Mouse (Mus musculus) frontal cortex, postnatal 14 days (tissue): Measurements from ENCODE around the gene Msrb1.
A peak's percentile ranks its signal among the peaks of the same experiment; 100 is the strongest.

Experiments
- DNase-seq, 2 experiments: peaks; one replicate each; pipeline ENCODE4 v3.0.0; 2022; ENCODE audit warnings: low spot score in 2 of 2

The Msrb1 gene

GRCm38 (mm10) chr17:24743896-24744295, 7.5 kb downstream of the Msrb1 start:
- no peak for DNase-seq

GRCm38 (mm10) chr17:24744381-24744780, 7.9 kb downstream of the Msrb1 start:
- no peak for DNase-seq

- peak; percentile 59 to 85 for DNase-seq
These were observed 9.4 kb downstream of the Msrb1 start for GRCm38 (mm10) chr17:24745526-24746497.

- no peak for DNase-seq
These were observed 10.5 kb downstream of the Msrb1 start for GRCm38 (mm10) chr17:24746986-24747385.

GRCm38 (mm10) chr17:24751528-24751927, 15.1 kb downstream of the Msrb1 start:
- no peak for DNase-seq

- DNase-seq, result no peak
These were observed 16.3 kb downstream of the Msrb1 start, which contains the start of gene Hs3st6 for GRCm38 (mm10) chr17:24752415-24753394. Gene Hs3st6 (plus strand): TSS chr17:24752988.

- DNase-seq, result no peak
These were observed 21.0 kb downstream of the Msrb1 start for GRCm38 (mm10) chr17:24757394-24757793.

GRCm38 (mm10) chr17:24761121-24761520, 24.7 kb downstream of the Msrb1 start:
- DNase-seq, result no peak

- DNase-seq, result no peak
These were observed 28.8 kb downstream of the Msrb1 start for GRCm38 (mm10) chr17:24765016-24765905.

GRCm38 (mm10) chr17:24766266-24766875, 29.9 kb downstream of the Msrb1 start:
- DNase-seq, result no peak

- no peak for DNase-seq
These were observed 32.7 kb downstream of the Msrb1 start for GRCm38 (mm10) chr17:24769146-24769545.

- no peak for DNase-seq
These were observed 36.8 kb downstream of the Msrb1 start for GRCm38 (mm10) chr17:24773241-24773640.

GRCm38 (mm10) chr17:24775173-24775572, 38.7 kb downstream of the Msrb1 start:
- no peak for DNase-seq

- DNase-seq, result no peak
These were observed 40.6 kb downstream of the Msrb1 start for GRCm38 (mm10) chr17:24777073-24777472.

- no peak for DNase-seq
These were observed 44.4 kb downstream of the Msrb1 start for GRCm38 (mm10) chr17:24780821-24781220.

GRCm38 (mm10) chr17:24792190-24792589, 55.7 kb downstream of the Msrb1 start:
- DNase-seq, result no peak
